Mouse (Mus musculus): ENCODE results near the gene Rfx4. TPM values are rescaled to one million over a fixed set of nuclear protein-coding genes. Genes with fewer than 3 reads are reported as not detected.

Gene Rfx4
- not detected for polyA plus RNA-seq (2017; shearing (Covaris generic))

GRCm38 (mm10) chr10:84755786-84756203, at the start of gene Rfx4:
TSS of gene Rfx4 (plus strand) at chr10:84756062.
- ATAC-seq = no peak

GRCm38 (mm10) chr10:84706543-84706942, 49.3 kb upstream of the Rfx4 start:
- no peak for ATAC-seq

- ATAC-seq = no peak
Observed at GRCm38 (mm10) chr10:84707226-84707625, 48.6 kb upstream of the Rfx4 start.

- ATAC-seq = no peak
Observed at GRCm38 (mm10) chr10:84707752-84708530, 47.9 kb upstream of the Rfx4 start.

- ATAC-seq = no peak
Observed at GRCm38 (mm10) chr10:84710192-84710591, 45.7 kb upstream of the Rfx4 start.

- ATAC-seq = no peak
Observed at GRCm38 (mm10) chr10:84710827-84711226, 45.0 kb upstream of the Rfx4 start.

- ATAC-seq = no peak
Observed at GRCm38 (mm10) chr10:84711479-84711878, 44.4 kb upstream of the Rfx4 start.

- no peak for ATAC-seq
Observed at GRCm38 (mm10) chr10:84711940-84712339, 43.9 kb upstream of the Rfx4 start.

GRCm38 (mm10) chr10:84712532-84712931, 43.3 kb upstream of the Rfx4 start:
- no peak for ATAC-seq

GRCm38 (mm10) chr10:84713043-84713442, 42.8 kb upstream of the Rfx4 start:
- no peak for ATAC-seq

- ATAC-seq = no peak
Observed at GRCm38 (mm10) chr10:84715639-84716038, 40.2 kb upstream of the Rfx4 start.

GRCm38 (mm10) chr10:84716581-84716980, 39.3 kb upstream of the Rfx4 start:
- no peak for ATAC-seq

GRCm38 (mm10) chr10:84722711-84723110, 33.2 kb upstream of the Rfx4 start:
- ATAC-seq = no peak

GRCm38 (mm10) chr10:84727005-84727404, 28.9 kb upstream of the Rfx4 start:
- peak; percentile 81 for ATAC-seq

GRCm38 (mm10) chr10:84727760-84728159, 28.1 kb upstream of the Rfx4 start:
- no peak for ATAC-seq

GRCm38 (mm10) chr10:84730078-84730477, 25.8 kb upstream of the Rfx4 start:
- ATAC-seq = no peak

GRCm38 (mm10) chr10:84730956-84731355, 24.9 kb upstream of the Rfx4 start:
- no peak for ATAC-seq

GRCm38 (mm10) chr10:84733511-84733910, 22.4 kb upstream of the Rfx4 start:
- ATAC-seq = no peak

- no peak for ATAC-seq
Observed at GRCm38 (mm10) chr10:84754851-84755785, 744 bp upstream of the Rfx4 start.

- ATAC-seq = no peak
Observed at GRCm38 (mm10) chr10:84756435-84757095, 703 bp downstream of the Rfx4 start.

GRCm38 (mm10) chr10:84757426-84758199, 1.8 kb downstream of the Rfx4 start:
- ATAC-seq = no peak

GRCm38 (mm10) chr10:84758200-84758468, 2.3 kb downstream of the Rfx4 start:
- no peak for ATAC-seq
